Mouse (Mus musculus) small intestine, adult 2 months (tissue): ENCODE results near the gene Esrrg. TPM values are rescaled to one million over a fixed set of nuclear protein-coding genes. Genes with fewer than 3 reads are reported as not detected.

ENCODE experiments used
- H3K27ac ChIP-seq: fragments of 200-500 bp; 2 replicates; pipeline ENCODE4 v1.5.1; 2012; ENCODE audit warnings: low read depth, low read length, control low read depth, inconsistent platforms; ENCODE audit not compliant: insufficient read depth
- H3K27me3 ChIP-seq: fragments of 200-500 bp; 2 replicates; pipeline ENCODE4 v1.6.1; 2012; ENCODE audit warnings: mild to moderate bottlenecking, moderate library complexity, low read length, inconsistent platforms; ENCODE audit not compliant: control insufficient read depth, insufficient read depth
- H3K36me3 ChIP-seq: fragments of 200-500 bp; 2 replicates; pipeline ENCODE4 v1.6.1; 2012; ENCODE audit warnings: mild to moderate bottlenecking, low read length, control low read depth, inconsistent platforms; ENCODE audit not compliant: control insufficient read depth, insufficient read depth
- H3K4me1 ChIP-seq: fragments of 200-500 bp; 2 replicates; pipeline ENCODE4 v1.6.1; 2012; ENCODE audit warnings: low read length, inconsistent platforms, mixed read lengths; ENCODE audit not compliant: control insufficient read depth, insufficient read depth, insufficient read length
- H3K4me3 ChIP-seq: fragments of 200-500 bp; 2 replicates; pipeline ENCODE4 v1.5.1; 2012; ENCODE audit warnings: low read depth, mild to moderate bottlenecking, control low read depth, inconsistent platforms, low read length, moderate library complexity
- CTCF ChIP-seq: fragments of 200-500 bp; IDR thresholded peaks from 2 replicates; pipeline ENCODE4 v1.5.1; 2012; ENCODE audit warnings: low read depth, mild to moderate bottlenecking, control low read depth, inconsistent platforms, low read length, moderate library complexity, mixed read lengths; ENCODE audit not compliant: insufficient replicate concordance, insufficient read length; ENCODE audit errors: extremely low read depth
- POLR2A ChIP-seq: fragments of 200-500 bp; IDR thresholded peaks from 2 replicates; pipeline ENCODE4 v1.6.1; 2012; ENCODE audit warnings: low read depth, mild to moderate bottlenecking, control low read depth, inconsistent platforms, low read length, moderate library complexity
- WGBS: fragments of 180-500 bp; shearing (Covaris S2); methylation state at CpG from one replicate; pipeline ENCODE4 v1.1.7; 2018; 5-methylcytosine and 5-hydroxymethylcytosine counted together
- polyA plus RNA-seq: library from polyadenylated mRNA; depleted of rRNA; stranded (reverse); fragments of >200 nt; gene quantifications from 2 replicates; pipeline ENCODE4 v1.2.3, GENCODE M21; 2012

The Esrrg gene
- polyA plus RNA-seq, 1 experiment: 0.72 TPM

GRCm38 (mm10) chr1:187805001-187805400, 196.4 kb downstream of the Esrrg start:
- WGBS: 87% methylated on average over 6 of the region's 6 CpGs
- Histone ChIP-seq H3K4me3 (no peak overlapping the region), H3K27me3 (no peaks in the 10 kb centered on the region), H3K36me3 (no peaks in the 10 kb centered on the region), H3K4me1 (peaks cover 6% of the 10 kb centered on the region; the same call in 1 of the 2 replicates), H3K27ac (no peak overlapping the region)
- TF ChIP-seq CTCF (no peak), POLR2A (no peak)

- Histone ChIP-seq H3K27ac (no peak overlapping the region), H3K27me3 (no peaks in the 10 kb centered on the region), H3K4me3 (no peak overlapping the region), H3K36me3 (no peaks in the 10 kb centered on the region), H3K4me1 (peaks cover 6% of the 10 kb centered on the region; the same call in 1 of the 2 replicates)
- TF ChIP-seq CTCF (no peak), POLR2A (no peak)
- WGBS: 67% methylated on average over 12 of the region's 12 CpGs
Observed at GRCm38 (mm10) chr1:187807477-187808390, 199.1 kb downstream of the Esrrg start.

- Histone ChIP-seq H3K36me3 (no peaks in the 10 kb centered on the region), H3K4me1 (peaks cover 6% of the 10 kb centered on the region; the same call in 1 of the 2 replicates), H3K4me3 (no peak overlapping the region), H3K27me3 (no peaks in the 10 kb centered on the region), H3K27ac (no peak overlapping the region)
- 59% methylated on average over 5 of the region's 5 CpGs for WGBS
- TF ChIP-seq CTCF (no peak), POLR2A (no peak)
Observed at GRCm38 (mm10) chr1:187808391-187808922, 199.9 kb downstream of the Esrrg start.

- H3K27me3 ChIP-seq: no peaks in the 10 kb centered on the region
- WGBS: 73% methylated on average over 3 of the region's 3 CpGs
- no peaks in the 10 kb centered on the region for H3K36me3 ChIP-seq
- no peak overlapping the region for H3K4me3 ChIP-seq
- H3K4me1 ChIP-seq: peaks cover 5% of the 10 kb centered on the region; the same call in 1 of the 2 replicates
- H3K27ac ChIP-seq: no peak overlapping the region
- TF ChIP-seq POLR2A (no peak), CTCF (no peak)
Observed at GRCm38 (mm10) chr1:187809546-187809945, 201.0 kb downstream of the Esrrg start.

GRCm38 (mm10) chr1:187819406-187819805, 210.8 kb downstream of the Esrrg start:
- Histone ChIP-seq H3K4me1 (no peaks in the 10 kb centered on the region), H3K27ac (no peak overlapping the region), H3K27me3 (no peaks in the 10 kb centered on the region), H3K4me3 (no peak overlapping the region), H3K36me3 (no peaks in the 10 kb centered on the region)
- TF ChIP-seq CTCF (no peak), POLR2A (no peak)
- WGBS: 83% methylated on average over 5 of the region's 5 CpGs

- 79% methylated on average over 13 of the region's 13 CpGs for WGBS
- H3K27ac ChIP-seq: no peak overlapping the region
- no peak overlapping the region for H3K4me3 ChIP-seq
- H3K4me1 ChIP-seq: peaks cover 2% of the 10 kb centered on the region; the same call in 1 of the 2 replicates
- no peaks in the 10 kb centered on the region for H3K27me3 ChIP-seq
- H3K36me3 ChIP-seq: no peaks in the 10 kb centered on the region
- TF ChIP-seq POLR2A (no peak), CTCF (no peak)
Observed at GRCm38 (mm10) chr1:187821368-187821811, 212.8 kb downstream of the Esrrg start.

GRCm38 (mm10) chr1:187823351-187823750, 214.8 kb downstream of the Esrrg start:
- Histone ChIP-seq H3K4me1 (peaks cover 6% of the 10 kb centered on the region; the same call in 1 of the 2 replicates), H3K27me3 (no peaks in the 10 kb centered on the region), H3K36me3 (no peaks in the 10 kb centered on the region), H3K4me3 (no peak overlapping the region), H3K27ac (no peak overlapping the region)
- TF ChIP-seq POLR2A: no peak
- TF ChIP-seq CTCF: no peak
- 80% methylated on average over 5 of the region's 5 CpGs for WGBS
